Mouse (Mus musculus) liver, postnatal 0 days (tissue): ENCODE measurements around the gene Scp2.

Experiments used
- CTCF ChIP-seq: sonication (generic); IDR thresholded peaks from 2 replicates; pipeline ENCODE4 v1.5.1; 2016; ENCODE audit warnings: antibody characterized with exemption, low read depth
- EP300 ChIP-seq: IDR thresholded peaks from 2 replicates; pipeline ENCODE4 v1.6.1; 2016; ENCODE audit warnings: antibody characterized with exemption, low read depth, mild to moderate bottlenecking

GRCm38 (mm10) chr4:108124104-108124503, 20.7 kb downstream of the Scp2 start:
- TF ChIP-seq CTCF (no peak), EP300 (no peak)
